Mouse (Mus musculus): Measurements from ENCODE around the gene Btbd35f20.
"Not testable (repeated sequence)": the region's sequence is repeated elsewhere in the genome, so short reads cannot be mapped to it uniquely, and the experiment has no call there.

The Btbd35f20 gene

GRCm38 (mm10) chrX:4291145-4291544, at the start of gene Btbd35f20:
Gene Btbd35f20 (minus strand): TSS chrX:4291245.
- DNase-seq: not testable (repeated sequence)
